Mouse (Mus musculus): ENCODE measurements around the gene Resf1.

GRCm38 (mm10) chr6:149311778-149312177 lies 2.6 kb downstream of the Resf1 start:
- no peak for TF ChIP-seq POLR2A (IDR thresholded peaks at IDR 0.05; ENCODE audit: borderline replicate concordance, extremely low read depth, low read depth, low read length)
- no peak for TF ChIP-seq CTCF (IDR thresholded peaks at IDR 0.05; ENCODE audit: insufficient read depth, low read length)
